Mouse (Mus musculus) MEL (cell line): Measurements from ENCODE around the gene Whrn.

Experiments used
- CTCF ChIP-seq, 3 experiments: IDR thresholded peaks in 2 of 3; conservative IDR thresholded peaks in 1 of 3; 2 replicates each; pipeline ENCODE4 v1.5.1; 2011 to 2012; ENCODE audit warnings: low read length in 3 of 3, low read depth in 2 of 3, mild to moderate bottlenecking in 2 of 3, improper control_type of control experiment in 1 of 3, inconsistent platforms in 1 of 3, mixed read lengths in 1 of 3, moderate library complexity in 1 of 3; ENCODE audit not compliant: control insufficient read depth in 1 of 3, insufficient read depth in 1 of 3, poor library complexity in 1 of 3, severe bottlenecking in 1 of 3
- E2F4 ChIP-seq: IDR thresholded peaks from 2 replicates; pipeline ENCODE4 v1.6.1; 2011; ENCODE audit warnings: low read depth, low read length, improper control_type of control experiment, borderline replicate concordance
- GABPA ChIP-seq: IDR thresholded peaks from 2 replicates; pipeline ENCODE4 v1.6.1; 2012; ENCODE audit warnings: low read depth, mild to moderate bottlenecking, inconsistent platforms, low read length, improper control_type of control experiment, moderate library complexity
- POLR2A ChIP-seq, 2 experiments: IDR thresholded peaks; 2 replicates each; pipeline ENCODE4 v1.6.1; 2011 to 2012; ENCODE audit warnings: low read length in 2 of 2, mild to moderate bottlenecking in 2 of 2, control low read depth in 1 of 2, improper control_type of control experiment in 1 of 2, low read depth in 1 of 2, moderate library complexity in 1 of 2; ENCODE audit not compliant: control insufficient read depth in 1 of 2, insufficient read depth in 1 of 2, poor library complexity in 1 of 2
- SIN3A ChIP-seq: IDR thresholded peaks from 2 replicates; pipeline ENCODE4 v1.6.1; 2012; ENCODE audit warnings: low read length, improper control_type of control experiment, inconsistent platforms

DNA sequence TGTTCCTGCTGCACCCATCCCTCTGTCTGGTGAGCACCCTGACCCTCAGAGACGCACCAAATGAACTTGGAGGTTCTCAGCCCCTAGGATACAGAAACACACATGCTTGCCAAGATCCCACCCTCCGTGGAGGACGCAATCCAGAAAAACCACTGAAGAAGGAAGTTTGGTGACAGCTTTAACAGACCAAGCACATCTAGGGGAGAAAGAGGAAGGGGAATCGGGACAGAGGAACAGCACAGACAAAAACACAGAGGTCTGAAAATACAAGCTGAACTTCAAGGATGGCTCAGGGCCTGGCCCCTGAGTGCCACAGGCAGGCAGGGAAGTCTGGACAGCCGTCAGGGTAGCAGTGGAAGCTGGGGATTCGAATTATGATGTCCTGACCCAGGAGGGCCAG is 94.2 kb downstream of the Whrn start:
- no peak for TF ChIP-seq E2F4
- no peak for TF ChIP-seq GABPA
- no peak for TF ChIP-seq POLR2A (IDR thresholded peaks at IDR 0.05; ENCODE audit: control insufficient read depth in 1 of 2, insufficient read depth in 1 of 2, low read depth in 1 of 2, low read length in 2 of 2, poor library complexity in 1 of 2)
- no peak for TF ChIP-seq CTCF (IDR thresholded peaks at IDR 0.05 in 2 of 3, conservative IDR thresholded peaks at IDR 0.05 in 1 of 3; ENCODE audit: control insufficient read depth in 1 of 3, insufficient read depth in 1 of 3, low read depth in 2 of 3, low read length in 3 of 3, poor library complexity in 1 of 3, severe bottlenecking in 1 of 3)
- TF ChIP-seq SIN3A = peak; percentile 37; the same call in 1 of the 2 replicates
